Mouse (Mus musculus) lung, postnatal 4 days (tissue): ENCODE results near the gene Rrp1b.
"Not testable (repeated sequence)": the region's sequence is repeated elsewhere in the genome, so short reads cannot be mapped to it uniquely, and the experiment has no call there.

ENCODE experiments used
- DNase-seq, 2 experiments: peaks; one replicate each; pipeline ENCODE4 v3.0.0; 2021

Gene Rrp1b

DNA sequence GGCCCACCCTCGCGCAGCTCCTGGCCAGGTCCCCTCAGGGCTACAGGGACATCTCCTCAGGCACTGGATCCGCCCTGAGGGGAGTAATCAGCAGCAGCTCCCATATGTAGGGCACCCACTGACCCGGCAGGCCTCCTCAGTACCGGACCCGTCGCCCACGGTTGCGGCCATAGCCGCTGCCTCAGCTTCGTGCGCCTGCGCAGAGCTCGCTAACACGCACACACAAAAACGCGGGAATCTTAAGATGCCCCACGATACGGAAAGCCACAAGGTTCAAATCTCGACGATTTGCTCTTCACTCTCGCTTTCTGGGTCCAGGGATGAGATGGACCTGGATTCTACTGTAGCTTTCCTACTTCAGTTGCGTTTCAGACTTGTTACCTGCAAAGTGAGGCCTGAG, 1.6 kb upstream of the Rrp1b start:
- no peak for DNase-seq

DNA sequence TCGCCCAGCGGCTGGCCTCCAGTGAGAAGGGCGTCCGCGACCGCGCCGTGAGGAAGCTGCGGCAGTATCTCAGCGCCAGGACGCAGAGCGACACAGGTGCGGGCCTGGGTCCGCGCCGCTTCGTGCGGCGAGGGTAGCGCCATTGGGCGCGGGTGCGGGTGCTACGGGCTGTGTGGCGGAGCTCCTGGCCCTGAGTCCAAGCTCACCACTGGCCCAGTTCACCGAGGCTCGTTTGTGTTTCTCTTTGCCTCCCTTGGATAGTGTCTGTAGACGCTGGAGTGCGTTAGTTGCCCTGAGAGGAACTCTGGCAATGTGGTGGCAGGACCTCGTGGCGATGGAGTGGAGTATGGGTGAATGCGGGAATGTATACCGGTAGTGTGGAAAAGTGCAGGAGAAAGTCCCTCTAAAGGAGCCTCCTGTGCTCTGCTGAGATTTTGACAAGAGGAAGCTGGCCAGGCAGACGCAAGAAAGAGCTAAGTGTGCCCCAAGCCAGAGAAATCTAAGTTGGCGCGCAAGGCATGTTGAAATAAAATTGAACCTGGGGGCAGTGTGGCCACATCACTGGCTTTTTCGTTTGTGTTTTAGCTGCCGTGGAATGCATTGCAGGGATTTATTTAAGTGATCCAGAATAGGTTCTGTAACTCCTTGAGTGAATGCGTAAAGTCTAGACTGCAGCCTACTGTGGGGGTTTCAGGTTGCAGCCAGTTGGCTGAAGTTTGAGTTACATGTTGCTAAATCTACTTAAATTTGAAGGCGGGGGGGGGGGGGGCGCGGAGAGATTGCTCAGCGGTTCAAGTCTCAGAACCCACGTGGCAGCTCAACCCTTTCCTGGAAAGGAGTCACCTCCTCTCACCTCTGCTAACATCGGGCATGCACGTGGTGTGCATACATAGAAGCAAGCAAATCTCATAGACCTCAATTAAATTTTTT, 874 bp downstream of the Rrp1b start:
- DNase-seq, result no peak

DNA sequence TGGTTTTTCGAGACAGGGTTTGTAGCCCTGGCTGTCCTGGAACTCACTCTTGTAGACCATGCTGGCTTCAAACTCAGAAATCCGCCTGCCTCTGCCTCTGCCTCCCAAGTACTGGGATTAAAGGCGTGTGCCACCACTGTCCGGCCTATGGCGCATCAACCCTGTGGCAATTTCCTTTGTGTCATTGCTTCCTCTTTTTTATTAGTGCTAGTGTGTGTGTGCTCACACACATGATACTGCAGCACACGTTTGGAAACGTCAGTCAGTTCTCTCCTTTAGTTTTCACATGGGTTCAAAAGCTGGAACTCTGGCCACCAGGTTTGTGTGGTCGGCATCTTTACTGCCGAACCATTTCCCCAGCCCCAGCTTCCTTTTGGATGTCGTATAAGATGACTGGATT, 4.4 kb downstream of the Rrp1b start:
- DNase-seq, result peak in 1 of 2 experiments; percentile 14

DNA sequence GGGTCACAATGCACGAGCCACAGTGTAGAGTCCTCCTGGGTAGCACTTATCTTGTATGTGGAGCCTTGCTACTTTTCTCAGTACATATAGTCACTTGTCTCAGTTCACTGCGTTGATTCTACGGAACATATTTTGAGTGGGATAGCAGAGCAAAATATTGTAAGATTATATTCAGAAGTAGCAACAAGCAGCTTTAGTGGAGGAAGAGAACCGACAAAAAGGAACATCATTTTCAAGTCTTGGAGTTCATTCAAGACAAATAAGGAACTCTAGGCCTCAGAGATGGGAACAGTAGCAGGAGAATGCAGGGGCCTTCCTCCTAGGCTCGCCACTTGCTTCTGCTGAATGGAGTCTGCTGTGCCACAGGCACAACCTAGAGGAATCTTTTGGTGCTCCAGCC, 10.6 kb downstream of the Rrp1b start:
- no peak for DNase-seq

DNA sequence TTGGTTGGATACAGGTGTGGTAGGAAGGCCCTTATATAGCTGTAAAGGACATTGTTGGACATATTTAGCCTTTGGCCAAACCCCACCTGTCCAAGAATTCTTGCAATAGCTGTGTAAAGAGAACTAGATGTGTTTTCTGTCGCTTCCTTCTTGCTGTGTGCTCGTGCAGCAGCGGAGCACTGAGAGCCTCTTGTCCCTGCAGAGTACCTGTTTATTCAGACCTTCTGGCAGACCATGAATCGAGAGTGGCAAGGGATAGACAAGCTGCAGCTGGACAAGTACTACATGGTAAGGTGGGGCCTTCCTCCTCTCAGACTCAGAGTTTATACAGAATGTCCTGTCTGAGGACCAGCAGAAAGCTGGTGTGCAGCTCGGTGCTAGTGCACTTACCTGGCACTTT, 12.5 kb downstream of the Rrp1b start:
- peak in 1 of 2 experiments; percentile 50 for DNase-seq

DNA sequence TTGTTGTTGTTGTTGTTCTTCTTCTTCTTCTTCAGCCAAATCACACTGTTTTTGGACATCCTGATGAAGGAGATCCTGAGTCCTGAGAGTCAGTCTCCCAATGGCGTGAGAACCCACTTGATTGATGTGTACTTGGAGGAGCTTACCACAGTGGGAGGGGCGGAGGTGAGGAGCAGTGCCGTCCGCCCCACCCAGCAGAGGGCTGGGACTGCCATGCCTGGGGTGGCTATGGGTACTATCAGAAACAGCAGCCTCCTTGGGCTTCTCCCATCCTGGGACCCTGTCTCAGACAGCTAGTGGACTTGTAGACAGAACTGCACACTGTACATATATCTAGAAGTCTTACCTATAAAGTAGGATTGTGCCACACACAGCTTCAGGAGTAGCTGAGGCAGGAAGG, 14.0 kb downstream of the Rrp1b start:
- no peak for DNase-seq

DNA sequence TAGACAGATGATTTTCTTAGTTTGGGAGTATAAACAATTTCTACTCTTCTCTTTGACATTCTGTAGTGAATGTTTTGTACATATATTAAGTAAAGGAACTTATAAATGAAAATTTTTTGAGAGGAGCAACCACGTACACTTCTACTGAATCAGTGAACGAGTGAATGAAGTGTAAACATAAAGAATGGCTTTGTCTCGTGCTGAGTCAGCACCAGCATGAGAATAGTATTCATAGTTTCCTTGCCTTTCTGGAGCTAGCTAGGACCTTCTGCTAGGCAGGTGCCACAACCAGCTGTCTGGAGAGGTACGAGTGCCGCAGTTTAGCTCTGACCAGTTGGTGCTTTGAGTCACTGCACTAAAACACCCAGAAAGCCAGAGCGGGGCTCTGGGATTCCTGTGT, 14.7 kb downstream of the Rrp1b start:
- DNase-seq, result no peak

DNA sequence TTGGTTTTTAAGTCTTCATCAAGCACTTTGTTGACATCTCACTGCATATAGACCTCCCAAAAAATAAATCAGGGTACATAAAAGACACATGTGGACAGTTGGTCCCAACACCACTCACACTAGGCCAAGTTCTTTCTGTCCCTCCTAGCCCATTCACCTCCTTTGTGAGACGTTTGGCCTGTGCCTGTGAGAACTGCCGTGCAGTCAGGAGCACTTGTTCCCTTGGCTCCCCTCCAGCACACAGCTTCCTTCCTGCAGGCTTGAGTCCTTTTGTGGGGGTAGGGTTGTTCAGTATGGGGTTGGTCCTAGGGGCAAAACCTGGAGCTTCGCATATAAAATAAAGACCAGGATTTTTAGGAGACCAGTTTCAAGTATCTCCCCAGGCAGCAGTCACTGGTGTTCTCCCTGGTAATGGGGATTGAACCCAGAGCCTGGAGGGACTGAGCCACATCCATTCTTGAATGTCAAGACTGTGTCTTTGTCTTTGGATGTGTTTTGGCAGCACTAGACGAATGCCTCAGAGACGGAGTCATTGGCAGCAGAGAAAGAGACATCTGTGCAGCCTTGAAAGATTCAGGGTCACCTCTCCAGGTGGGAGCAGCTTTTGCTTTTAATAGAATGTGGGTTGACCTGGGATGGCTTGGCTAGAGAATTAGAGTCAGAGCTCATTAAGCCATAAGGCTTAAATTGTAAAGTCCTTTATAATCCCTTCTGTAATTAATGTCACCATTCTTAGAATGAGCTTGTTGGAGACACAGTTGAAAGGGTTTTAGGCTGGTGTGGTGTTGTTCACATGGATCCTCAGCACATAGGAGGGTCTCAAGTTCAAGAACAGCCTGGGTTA, 16.6 kb downstream of the Rrp1b start:
- DNase-seq, result peak; percentile 52 to 64

DNA sequence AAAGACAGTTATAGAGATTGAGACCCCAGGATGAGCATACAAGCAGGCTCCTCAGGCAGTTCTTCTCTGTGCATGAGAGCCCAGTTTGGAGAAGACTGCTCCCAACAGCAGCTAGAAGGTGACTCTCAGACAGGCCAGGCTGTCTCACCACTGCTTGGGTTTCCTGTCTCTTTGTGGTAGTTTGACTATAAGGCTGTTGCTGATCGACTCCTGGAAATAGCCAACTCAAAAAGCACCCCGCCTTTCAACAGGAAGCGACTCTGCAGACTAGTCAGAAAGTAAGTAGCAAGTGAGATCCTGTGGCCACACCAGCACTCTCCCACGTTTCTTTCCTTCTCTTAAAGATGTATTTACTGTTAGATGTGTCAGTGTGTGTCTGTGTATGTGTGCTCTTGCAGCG, 17.8 kb downstream of the Rrp1b start:
- DNase-seq, result no peak

DNA sequence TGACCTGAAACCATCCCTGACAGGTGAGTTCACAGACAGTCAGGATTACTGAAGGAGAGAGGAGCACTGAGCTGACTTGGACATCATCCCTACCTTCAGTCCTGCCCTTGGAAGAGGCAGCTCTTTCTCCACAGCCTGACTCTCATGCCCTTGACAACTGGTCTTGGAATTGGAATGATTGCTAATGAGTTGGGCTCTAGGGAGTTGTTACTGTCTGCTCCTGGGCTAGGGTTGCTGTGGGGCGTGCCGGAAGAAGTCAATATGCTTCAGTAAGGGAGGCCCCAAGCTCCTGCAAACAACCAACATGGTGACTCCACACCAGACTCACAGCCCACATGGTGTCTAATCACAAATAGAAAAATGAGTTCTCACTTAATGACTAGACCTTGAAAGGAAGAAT, 21.9 kb downstream of the Rrp1b start:
- DNase-seq, result no peak

DNA sequence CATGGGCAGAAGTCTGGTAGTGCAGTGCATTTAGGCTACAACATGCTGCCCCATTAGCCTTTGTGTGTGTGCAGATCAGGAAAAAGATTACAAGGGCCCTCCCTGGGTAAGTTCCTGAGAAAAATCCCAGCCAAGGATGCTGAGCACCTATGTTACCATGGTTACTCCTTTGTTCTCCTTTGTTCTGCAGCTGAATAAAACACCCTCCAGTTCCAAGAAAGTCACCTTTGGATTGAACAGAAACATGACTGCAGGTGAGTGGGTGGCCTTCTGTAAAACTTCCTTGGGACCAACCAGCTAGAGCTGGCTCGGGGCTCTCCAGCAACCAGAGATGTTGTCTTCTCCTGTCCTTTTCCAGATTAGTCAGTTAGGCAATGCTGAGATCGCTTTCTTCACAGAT, 23.2 kb downstream of the Rrp1b start:
- DNase-seq, result no peak

DNA sequence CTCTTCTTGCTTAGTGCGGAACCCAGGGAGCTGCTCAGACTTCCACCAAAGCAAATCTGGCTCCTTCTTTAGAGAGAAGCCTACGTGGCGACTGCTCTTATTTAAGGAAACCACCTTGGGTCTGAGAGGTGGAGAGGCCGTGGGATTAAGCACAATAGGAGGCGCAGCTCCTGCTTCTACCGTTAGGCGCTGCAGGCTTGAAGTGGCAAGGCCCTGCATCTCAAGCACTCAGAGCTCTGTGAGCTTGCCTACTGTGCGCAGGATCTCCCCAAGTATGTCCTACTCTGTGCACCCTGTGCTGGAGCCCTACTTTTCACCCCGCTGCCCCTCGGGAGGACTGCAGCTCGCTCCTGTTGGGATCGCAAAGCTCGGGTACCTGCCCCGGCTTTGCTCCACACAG, 25.3 kb downstream of the Rrp1b start:
- DNase-seq, result no peak

DNA sequence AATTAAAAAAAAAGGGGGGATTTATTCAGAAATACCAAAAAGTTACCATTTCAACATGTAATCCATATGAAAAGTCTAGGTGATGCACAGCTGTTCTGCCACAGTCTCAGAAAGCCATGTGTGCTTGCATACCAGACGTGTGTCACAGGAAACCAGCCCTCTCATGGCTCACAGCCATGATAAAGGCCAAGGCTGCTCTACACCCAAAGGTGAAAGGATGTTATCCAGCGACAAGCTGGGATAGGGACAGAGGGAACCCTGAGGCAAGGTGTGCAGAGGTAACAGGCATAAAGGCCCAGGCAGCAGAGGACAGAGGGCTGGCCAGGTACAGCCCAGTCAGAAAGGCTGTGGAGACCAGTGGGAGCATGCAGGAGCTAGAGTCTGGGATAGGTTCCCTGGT, 27.8 kb downstream of the Rrp1b start:
- no peak for DNase-seq

DNA sequence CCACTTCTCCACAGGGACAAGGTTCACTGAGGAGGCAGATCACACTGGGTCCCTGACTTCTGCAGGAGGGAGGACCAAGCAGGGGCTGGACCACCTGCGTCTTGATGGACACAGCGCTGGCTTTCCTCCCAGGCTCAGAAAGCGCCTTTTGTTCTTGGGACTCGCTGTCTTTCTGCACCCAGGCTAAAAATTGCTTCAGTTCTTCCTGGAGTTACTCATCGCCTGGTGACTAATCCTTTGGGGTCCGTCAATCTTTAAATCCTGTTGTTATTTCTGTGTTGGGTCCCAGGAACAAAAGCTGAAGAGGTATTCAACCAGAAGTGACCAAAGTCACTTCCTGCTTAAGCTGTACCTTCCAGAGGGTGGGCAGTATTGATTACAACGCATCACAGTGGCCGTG, 28.9 kb downstream of the Rrp1b start:
- not testable (repeated sequence) for DNase-seq

DNA sequence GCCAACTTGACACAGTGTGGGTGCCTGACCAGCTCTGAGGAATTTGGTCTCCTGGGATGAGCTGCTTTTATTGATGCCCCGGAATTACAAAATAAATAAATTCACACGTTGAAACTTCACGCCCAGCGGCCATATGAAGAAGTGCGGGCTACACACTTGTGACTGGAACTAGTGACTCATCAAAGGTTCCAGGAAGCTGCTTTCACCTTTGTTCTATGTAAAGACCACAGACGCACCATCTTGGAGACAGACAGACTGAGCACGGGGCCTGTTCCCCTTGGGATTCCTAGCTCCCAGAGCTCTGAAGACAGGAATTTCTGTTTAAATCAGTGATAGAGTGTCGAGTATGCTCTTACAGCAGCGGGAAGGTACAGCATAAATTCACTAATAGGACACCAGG, 31.6 kb downstream of the Rrp1b start:
- DNase-seq, result no peak

DNA sequence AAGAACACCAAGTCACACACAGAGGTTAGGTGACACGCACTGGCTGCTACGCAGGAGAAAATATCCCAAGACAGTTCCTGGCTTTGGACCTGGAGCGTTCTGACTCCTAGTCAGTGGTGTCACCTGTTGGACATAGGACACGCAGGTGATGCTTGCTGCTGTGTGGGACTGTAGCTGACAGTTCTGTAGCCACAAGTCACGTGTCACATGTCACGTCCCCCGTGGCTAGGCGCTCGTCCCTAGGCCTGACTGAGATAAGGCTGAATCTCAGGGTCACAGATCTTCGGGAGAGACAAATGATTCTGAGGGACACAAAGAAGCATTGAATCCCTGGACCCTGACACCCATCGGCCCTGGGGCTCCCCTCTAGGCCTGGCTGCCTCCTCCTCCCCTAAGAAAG, 32.5 kb downstream of the Rrp1b start:
- DNase-seq, result no peak

DNA sequence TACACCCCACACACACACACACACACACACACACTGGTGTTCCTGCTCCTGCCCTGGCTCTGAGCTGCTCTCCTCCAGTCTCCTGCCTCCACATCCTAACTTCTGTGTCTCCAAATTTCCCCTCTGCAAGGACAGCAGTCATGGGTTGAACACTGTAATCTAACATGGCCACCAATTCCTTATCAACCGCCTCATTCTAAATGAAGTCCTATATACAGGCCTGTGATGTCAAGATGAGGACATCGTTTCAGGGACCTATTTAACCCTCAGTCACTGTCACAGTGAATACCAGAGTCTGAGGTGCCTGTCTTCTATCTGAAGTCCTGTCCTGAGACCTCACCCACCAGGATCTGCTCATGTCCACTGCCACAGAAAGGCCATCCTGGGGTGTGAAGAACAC, 32.9 kb downstream of the Rrp1b start:
- no peak for DNase-seq

DNA sequence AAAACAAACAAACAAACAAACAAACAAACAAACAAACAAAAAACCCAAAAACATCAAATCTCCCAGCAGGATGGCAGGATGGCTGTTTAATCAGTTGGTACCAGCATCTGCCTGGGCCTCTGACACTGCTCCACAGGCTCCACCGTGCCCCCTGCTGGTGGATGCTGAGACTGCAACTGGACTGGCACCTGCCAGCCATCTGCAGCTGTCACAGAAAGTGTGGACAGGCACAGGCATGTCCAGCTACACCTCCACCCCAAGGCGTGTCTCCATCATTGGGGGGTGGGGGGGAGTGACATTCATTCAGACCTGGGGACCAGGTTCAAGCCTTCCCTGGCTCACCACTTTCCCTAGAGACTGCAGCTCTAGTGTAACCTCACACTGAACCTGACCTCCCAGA, 37.5 kb downstream of the Rrp1b start:
- peak; percentile 79 to 90 for DNase-seq

DNA sequence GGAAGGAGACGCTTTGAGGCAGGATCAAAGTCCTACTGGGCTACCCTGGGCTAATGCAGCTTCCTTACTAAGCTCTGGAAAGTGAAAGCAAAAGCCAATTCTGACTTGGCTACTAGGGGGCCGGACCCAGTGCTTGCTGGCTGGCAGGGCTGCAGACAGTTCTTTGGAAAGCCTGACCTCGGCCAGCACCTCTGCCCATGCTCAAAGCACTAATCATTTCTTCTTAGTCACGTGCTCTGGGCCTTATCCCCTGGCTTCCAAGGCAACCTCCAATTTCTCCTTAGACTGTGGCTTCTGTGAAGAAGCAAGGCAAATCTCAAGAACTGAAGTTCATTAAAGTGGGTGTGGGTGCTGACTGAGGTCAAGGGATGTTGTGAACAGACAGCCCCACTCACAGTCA, 38.8 kb downstream of the Rrp1b start:
- DNase-seq, result no peak

DNA sequence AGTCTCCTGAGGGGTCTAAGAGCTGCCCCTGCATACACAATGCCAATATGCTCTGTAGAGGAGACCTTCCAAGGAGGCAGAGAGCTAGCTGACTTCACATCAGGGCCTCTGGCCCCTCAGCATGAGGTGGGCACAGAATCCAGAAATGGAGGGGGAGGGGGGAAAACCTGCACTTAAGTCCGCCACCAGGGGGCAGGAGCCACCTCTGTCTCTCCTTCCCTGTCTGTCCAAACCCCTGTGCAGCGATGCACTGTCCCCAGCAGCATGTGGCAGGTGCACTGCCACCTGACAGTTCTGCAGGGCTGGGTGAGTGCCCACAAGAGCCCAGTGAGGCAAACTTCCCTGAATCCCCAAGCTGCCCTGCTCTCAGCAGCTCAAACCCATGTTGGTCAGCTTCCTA, 39.3 kb downstream of the Rrp1b start:
- peak; percentile 46 to 55 for DNase-seq

DNA sequence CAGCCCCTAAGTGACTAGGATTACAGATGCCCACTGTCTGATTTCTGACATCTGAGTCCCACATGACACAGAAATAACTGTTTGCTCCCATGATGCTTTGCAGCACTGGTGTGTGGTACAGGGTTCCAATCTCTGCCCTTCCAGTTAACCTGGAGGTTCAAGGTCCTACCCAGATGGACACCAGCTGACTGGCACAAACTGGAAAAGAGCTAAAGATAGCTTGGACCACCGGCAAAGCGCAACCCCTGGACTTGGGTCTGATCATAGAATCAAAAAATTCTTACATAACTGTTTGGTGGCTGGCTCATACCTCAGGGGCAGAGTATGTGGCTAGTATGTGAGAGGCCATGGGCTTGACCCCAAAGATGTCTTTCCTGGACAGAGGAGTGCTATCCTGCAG, 47.5 kb downstream of the Rrp1b start:
- no peak for DNase-seq

DNA sequence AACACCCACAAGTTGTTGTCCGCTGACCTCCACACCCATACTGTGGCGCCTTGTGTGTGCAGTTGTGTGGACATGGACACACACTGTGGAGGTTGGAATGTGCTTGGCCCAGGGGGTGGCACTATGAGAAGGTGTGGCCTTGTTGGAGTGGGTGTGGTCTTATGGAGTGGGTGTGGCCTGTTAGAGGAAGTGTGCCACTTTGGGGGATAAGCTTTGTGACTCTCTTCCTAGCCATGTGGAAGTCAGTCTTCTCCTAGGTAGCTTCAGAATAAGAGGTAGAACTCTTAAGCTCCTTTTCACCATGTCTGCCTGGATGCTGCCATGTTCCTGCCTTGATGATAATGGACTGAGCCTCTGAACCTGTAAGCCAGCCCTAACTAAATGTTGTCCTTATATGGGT, 51.2 kb downstream of the Rrp1b start:
- no peak for DNase-seq

DNA sequence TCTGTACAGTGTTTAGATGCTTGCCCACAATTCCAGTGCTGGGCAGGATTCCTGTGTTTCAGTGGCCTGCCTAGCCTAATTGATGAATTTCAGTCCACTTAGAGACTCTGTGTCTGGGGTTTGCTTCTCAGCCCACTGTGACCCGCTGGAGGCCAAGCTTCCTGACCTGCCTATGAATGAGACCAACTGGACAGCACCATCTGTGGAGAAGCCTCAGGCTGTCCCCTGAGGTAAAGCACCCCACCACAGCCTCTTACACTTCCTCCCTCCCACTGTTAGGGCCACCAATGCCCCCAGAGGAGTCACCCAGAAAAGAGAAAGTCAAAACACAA, 55.1 kb downstream of the Rrp1b start:
- DNase-seq, result no peak
